Mouse (Mus musculus) limb, embryonic 11.5 days (tissue): ENCODE results near the gene Olfr693. TPM values are rescaled to one million over a fixed set of nuclear protein-coding genes. Genes with fewer than 3 reads are reported as not detected.

Experiments used
- ATAC-seq: fragments of 200-750 bp; cut with Nextera tagmentation; 2 replicates; pipeline ENCODE4 v1.8.0; 2017; ENCODE audit warnings: low read depth; ENCODE audit not compliant: insufficient number of reproducible peaks, low FRiP score, low TSS enrichment
- DNase-seq: peaks from one replicate; pipeline ENCODE4 v3.0.0-alpha.2; 2015; ENCODE audit warnings: low spot score
- H3K27ac ChIP-seq: fragments of 300-500 bp; sonication (generic); replicated peaks from 2 replicates; pipeline ENCODE4 v1.5.1; 2014; ENCODE audit warnings: low read depth, mild to moderate bottlenecking, low read length
- H3K27me3 ChIP-seq: fragments of 300-500 bp; sonication (generic); 2 replicates; pipeline ENCODE4 v1.6.1; 2014; ENCODE audit warnings: mild to moderate bottlenecking, low read length, mixed read lengths; ENCODE audit not compliant: control insufficient read depth, insufficient read depth
- H3K36me3 ChIP-seq: fragments of 300-500 bp; sonication (generic); 2 replicates; pipeline ENCODE4 v1.6.1; 2014; ENCODE audit warnings: mild to moderate bottlenecking, low read length, moderate library complexity, mixed read lengths; ENCODE audit not compliant: control insufficient read depth, insufficient read depth
- H3K4me1 ChIP-seq: fragments of 300-500 bp; sonication (generic); 2 replicates; pipeline ENCODE4 v1.6.1; 2014; ENCODE audit warnings: low read length, mixed read lengths; ENCODE audit not compliant: control insufficient read depth, insufficient read depth
- H3K4me2 ChIP-seq: fragments of 300-500 bp; sonication (generic); 2 replicates; pipeline ENCODE4 v1.6.1; 2014; ENCODE audit warnings: low read depth, mild to moderate bottlenecking, moderate library complexity; ENCODE audit not compliant: severe bottlenecking
- H3K4me3 ChIP-seq: fragments of 300-500 bp; sonication (generic); 2 replicates; pipeline ENCODE4 v1.5.1; 2014; ENCODE audit warnings: low read depth, low read length
- H3K9ac ChIP-seq: fragments of 300-500 bp; sonication (generic); 2 replicates; pipeline ENCODE4 v1.6.1; 2014; ENCODE audit warnings: mild to moderate bottlenecking, low read length
- H3K9me3 ChIP-seq: fragments of 300-500 bp; sonication (generic); 2 replicates; pipeline ENCODE4 v1.6.1; 2016; ENCODE audit warnings: low read length; ENCODE audit not compliant: control insufficient read depth
- WGBS: fragments of 180-500 bp; shearing (Covaris S2); extraction: QIAGEN DNeasy Blood & Tissue Kit; methylation state at CpG from one replicate; pipeline ENCODE4 v1.1.7; 2014; 5-methylcytosine and 5-hydroxymethylcytosine counted together
- polyA plus RNA-seq: library from polyadenylated mRNA; unstranded; fragments of >200 nt; fragmentation: Nextera tagmentation; extraction: Ambion mirVana; gene quantifications from 2 replicates; pipeline ENCODE4 v1.2.1, GENCODE M21; 2014

Gene Olfr693
- polyA plus RNA-seq, 1 experiment from 2014 or later: not detected

DNA sequence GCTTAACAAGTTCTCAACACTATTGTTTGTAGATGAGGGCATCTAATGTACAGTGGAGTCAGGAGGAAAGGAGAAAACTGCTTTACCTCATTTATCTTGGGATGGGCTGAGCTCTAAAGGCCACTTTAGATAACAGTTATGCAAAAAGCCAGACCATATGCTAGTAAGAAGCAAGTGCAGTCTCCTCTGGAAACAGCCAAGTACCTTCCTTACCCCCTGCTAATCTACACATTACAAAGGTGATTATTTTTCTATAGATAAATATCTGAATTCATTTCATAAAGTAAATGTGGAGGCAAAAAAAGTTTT, 28.1 kb downstream of the Olfr693 start:
- Histone ChIP-seq H3K27me3 (no peaks in the 10 kb centered on the region), H3K27ac (no peak overlapping the region), H3K9ac (no peak overlapping the region), H3K36me3 (no peaks in the 10 kb centered on the region), H3K4me2 (no peak overlapping the region), H3K9me3 (no peaks in the 10 kb centered on the region), H3K4me1 (no peaks in the 10 kb centered on the region), H3K4me3 (no peak overlapping the region)
- DNase-seq: no peak
- ATAC-seq: no peak

DNA sequence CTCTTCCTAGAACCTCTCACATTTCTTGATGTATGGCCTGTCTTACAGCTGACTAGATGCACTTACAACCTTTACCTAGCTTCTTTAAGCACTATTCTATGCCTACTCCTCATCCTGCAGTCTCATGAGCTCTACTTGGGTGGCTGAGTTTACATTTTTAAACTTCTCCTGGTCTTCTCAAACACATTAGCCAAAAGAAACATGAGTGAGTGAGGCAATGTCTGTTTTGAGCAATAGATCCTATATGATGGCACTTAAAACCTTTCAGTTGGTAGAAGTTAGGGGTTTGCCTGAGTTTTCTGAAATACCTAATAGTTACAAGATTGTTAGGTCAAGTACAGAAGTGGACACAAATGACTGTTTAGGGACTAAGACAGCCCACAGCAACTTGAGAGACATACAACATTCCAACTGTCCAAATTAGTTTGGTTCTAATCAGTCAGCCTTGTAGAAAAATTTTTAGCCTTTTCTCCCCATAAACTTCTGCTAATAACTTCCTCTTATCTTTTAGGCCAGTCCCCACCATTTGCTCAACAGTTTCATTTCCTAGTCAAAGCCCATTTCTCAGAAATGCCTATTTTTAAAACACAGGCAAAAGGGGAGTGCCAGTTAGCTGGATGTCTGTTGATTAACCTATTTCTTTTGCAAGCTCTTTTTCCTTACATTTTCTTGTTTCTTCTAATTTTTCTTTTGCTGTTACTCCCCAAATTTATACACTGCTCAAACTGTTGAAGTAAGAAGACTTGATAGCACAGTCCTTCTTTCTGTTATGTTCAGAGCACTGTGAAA, 28.6 kb downstream of the Olfr693 start:
- ATAC-seq: no peak
- H3K9ac ChIP-seq: no peak overlapping the region
- H3K36me3 ChIP-seq: no peaks in the 10 kb centered on the region
- H3K27ac ChIP-seq: no peak overlapping the region
- H3K4me2 ChIP-seq: no peak overlapping the region
- no peaks in the 10 kb centered on the region for H3K27me3 ChIP-seq
- DNase-seq: no peak
- no peaks in the 10 kb centered on the region for H3K9me3 ChIP-seq
- no peak overlapping the region for H3K4me3 ChIP-seq
- H3K4me1 ChIP-seq: no peaks in the 10 kb centered on the region

DNA sequence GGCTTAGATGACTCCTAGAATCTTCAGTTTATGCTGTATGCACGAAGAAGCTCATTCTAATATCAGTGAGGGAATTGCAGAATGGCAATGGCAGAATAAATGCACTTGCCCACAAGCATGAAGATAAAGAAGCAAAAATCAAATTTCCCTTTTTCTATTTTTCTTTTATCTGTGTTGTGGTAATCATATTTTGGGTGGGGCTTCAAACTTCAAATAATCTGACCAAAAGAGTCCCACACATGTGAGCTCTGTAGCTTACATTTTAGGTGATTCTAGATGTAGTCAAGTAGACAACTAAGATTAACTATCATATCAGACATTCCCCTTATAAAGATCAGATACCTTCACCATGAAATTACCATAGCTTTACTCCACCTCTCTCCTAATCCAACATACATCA, 30.6 kb downstream of the Olfr693 start:
- H3K9ac ChIP-seq: no peak overlapping the region
- no peaks in the 10 kb centered on the region for H3K4me1 ChIP-seq
- no peaks in the 10 kb centered on the region for H3K9me3 ChIP-seq
- H3K4me2 ChIP-seq: no peak overlapping the region
- no peaks in the 10 kb centered on the region for H3K27me3 ChIP-seq
- DNase-seq (no peak), ATAC-seq (no peak)
- 67% methylated on average over 1 of the region's 1 CpGs for WGBS
- no peaks in the 10 kb centered on the region for H3K36me3 ChIP-seq
- no peak overlapping the region for H3K4me3 ChIP-seq
- H3K27ac ChIP-seq: no peak overlapping the region

DNA sequence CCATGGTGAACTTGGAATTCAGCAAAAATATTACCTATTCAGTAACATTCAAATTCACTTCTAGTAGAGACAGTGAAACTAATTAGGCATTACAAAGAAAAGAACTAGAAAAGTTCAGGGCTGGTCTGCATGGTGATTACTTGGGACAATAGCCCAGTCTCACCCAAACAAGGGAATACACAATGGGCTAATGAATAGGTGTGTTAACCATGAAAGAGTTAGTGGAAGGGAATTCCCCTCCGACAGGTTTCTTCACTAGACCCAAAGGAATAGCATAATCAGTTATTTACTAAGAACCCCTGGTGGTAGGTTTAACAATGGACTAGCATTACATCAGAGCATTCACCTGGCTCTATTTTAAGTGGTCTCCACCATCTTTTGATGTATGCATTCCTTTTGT, 35.1 kb downstream of the Olfr693 start:
- no peaks in the 10 kb centered on the region for H3K27me3 ChIP-seq
- no peaks in the 10 kb centered on the region for H3K36me3 ChIP-seq
- H3K4me3 ChIP-seq: no peak overlapping the region
- no peak overlapping the region for H3K4me2 ChIP-seq
- H3K4me1 ChIP-seq: no peaks in the 10 kb centered on the region
- no peak for DNase-seq
- 84% methylated on average over 1 of the region's 1 CpGs for WGBS
- no peak overlapping the region for H3K9ac ChIP-seq
- H3K27ac ChIP-seq: no peak overlapping the region
- H3K9me3 ChIP-seq: no peaks in the 10 kb centered on the region
- no peak for ATAC-seq

DNA sequence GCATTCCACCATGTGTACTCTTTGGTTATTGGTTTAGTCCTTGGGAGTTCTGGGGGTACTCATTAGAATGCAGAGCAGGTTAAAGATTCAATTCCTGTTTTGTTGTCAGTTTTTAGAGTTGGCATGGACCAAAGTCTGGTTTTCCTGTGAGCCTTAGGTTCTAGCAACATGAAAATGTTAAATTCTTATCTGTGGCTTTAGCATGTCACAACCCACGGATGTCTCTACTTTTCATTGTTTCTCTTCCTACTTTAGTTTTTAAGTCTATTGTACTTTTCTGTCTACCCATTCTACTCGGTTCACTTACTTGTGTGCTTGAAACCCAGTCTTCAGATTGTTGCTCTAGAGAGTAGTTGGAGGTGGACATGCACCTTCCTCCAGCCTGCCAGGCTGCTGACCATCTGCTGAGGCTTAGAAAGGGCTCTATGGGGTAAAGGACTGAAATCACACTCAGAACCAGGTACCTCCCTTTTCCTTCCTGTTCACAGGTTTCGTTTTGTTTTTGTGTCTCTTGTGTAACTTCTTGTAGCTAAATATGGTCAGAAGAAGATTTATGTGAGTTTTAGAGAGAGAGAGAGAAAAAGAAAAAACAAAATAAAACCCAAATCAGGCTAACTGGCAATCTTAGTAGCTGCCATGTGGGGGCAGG, 36.0 kb downstream of the Olfr693 start:
- Histone ChIP-seq H3K36me3 (no peaks in the 10 kb centered on the region), H3K27me3 (no peaks in the 10 kb centered on the region), H3K9me3 (no peaks in the 10 kb centered on the region), H3K4me2 (no peak overlapping the region), H3K4me1 (no peaks in the 10 kb centered on the region), H3K9ac (no peak overlapping the region), H3K27ac (no peak overlapping the region), H3K4me3 (no peak overlapping the region)
- 78% methylated on average over 3 of the region's 3 CpGs for WGBS
- DNase-seq (no peak), ATAC-seq (no peak)

DNA sequence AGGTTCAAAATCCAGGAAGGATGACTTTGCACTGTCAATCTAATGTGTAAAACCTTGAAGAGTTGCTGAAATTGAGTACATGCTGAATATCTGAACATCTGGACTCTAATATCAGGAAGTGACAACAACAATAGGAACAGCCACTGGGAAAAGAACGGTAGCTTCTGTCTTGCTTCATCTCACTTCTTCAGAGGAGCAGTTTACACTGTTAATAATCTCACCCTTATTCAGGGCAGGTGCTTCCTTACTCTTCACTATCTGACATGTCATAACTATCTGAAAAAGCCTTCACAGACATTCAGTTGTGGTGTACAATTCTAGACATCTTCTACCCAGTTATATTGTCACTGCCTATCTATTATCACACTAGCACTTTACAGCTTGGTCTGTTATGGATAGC, 39.5 kb downstream of the Olfr693 start:
- Histone ChIP-seq H3K4me3 (no peak overlapping the region), H3K4me1 (no peaks in the 10 kb centered on the region), H3K27ac (no peak overlapping the region), H3K36me3 (no peaks in the 10 kb centered on the region), H3K9me3 (no peaks in the 10 kb centered on the region), H3K4me2 (no peak overlapping the region), H3K9ac (no peak overlapping the region), H3K27me3 (no peaks in the 10 kb centered on the region)
- 65% methylated on average over 1 of the region's 1 CpGs for WGBS
- DNase-seq: no peak
- ATAC-seq: no peak

DNA sequence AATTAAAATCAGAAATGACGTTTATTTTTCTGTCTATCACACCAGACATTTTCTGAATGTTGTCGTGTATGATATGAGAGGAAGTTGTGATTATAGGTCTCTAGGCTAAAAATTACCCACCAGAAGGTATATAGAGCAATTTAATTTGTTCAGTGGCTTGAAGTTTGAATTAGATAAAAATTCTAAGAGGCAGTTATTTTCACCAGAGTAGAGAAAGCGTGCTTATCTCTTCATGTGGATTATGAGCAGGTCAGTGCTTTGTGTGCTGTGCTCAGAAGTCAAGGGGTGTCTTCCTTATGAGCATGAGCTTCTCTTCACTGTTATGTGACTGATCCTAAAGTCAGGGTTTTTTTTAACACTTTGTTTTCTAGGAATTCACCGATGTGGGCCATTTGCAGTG, 44.8 kb downstream of the Olfr693 start:
- H3K36me3 ChIP-seq: no peaks in the 10 kb centered on the region
- H3K9ac ChIP-seq: no peak overlapping the region
- WGBS: 90% methylated on average over 4 of the region's 4 CpGs
- H3K27ac ChIP-seq: no peak overlapping the region
- H3K27me3 ChIP-seq: no peaks in the 10 kb centered on the region
- DNase-seq (no peak), ATAC-seq (no peak)
- H3K4me1 ChIP-seq: no peaks in the 10 kb centered on the region
- H3K4me2 ChIP-seq: no peak overlapping the region
- H3K4me3 ChIP-seq: no peak overlapping the region
- no peaks in the 10 kb centered on the region for H3K9me3 ChIP-seq
